Mouse (Mus musculus): ENCODE data around the gene Foxo6.
A peak's percentile ranks its signal among the peaks of the same experiment; 100 is the strongest.

GRCm38 (mm10) chr4:120247412-120247811 lies 39.7 kb downstream of the Foxo6 start:
- TF ChIP-seq POLR2A (IDR thresholded peaks at IDR 0.05; ENCODE audit: insufficient read length, low read depth) (no peak), MYOG (IDR thresholded peaks at IDR 0.05; ENCODE audit: control insufficient read depth in 1 of 3, insufficient read depth in 1 of 3, insufficient read length in 2 of 3, low read depth in 2 of 3) (peak; percentile 67 to 95 (median 85)), USF1 (IDR thresholded peaks at IDR 0.05; ENCODE audit: low read depth) (no peak), POLR2AphosphoS2 (IDR thresholded peaks at IDR 0.05; ENCODE audit: insufficient read length, low read depth) (no peak), SRF (IDR thresholded peaks at IDR 0.05; ENCODE audit: control insufficient read depth, insufficient read length, low read depth) (no peak)
